Mouse (Mus musculus) urinary bladder, adult 2 months (tissue): ENCODE data around the gene Pxk. TPM values are rescaled to one million over a fixed set of nuclear protein-coding genes. Genes with fewer than 3 reads are reported as not detected.

ENCODE experiments used
- DNase-seq: peaks from one replicate; pipeline ENCODE4 v3.0.0; 2022; ENCODE audit warnings: low spot score
- polyA plus RNA-seq: library from polyadenylated mRNA; depleted of rRNA; stranded (reverse); fragments of >200 nt; gene quantifications from 2 replicates; pipeline ENCODE4 v1.2.3, GENCODE M21; 2012; rRNA removed

The Pxk gene
- polyA plus RNA-seq: 42.8 and 52.0 TPM in 2 replicates

DNA sequence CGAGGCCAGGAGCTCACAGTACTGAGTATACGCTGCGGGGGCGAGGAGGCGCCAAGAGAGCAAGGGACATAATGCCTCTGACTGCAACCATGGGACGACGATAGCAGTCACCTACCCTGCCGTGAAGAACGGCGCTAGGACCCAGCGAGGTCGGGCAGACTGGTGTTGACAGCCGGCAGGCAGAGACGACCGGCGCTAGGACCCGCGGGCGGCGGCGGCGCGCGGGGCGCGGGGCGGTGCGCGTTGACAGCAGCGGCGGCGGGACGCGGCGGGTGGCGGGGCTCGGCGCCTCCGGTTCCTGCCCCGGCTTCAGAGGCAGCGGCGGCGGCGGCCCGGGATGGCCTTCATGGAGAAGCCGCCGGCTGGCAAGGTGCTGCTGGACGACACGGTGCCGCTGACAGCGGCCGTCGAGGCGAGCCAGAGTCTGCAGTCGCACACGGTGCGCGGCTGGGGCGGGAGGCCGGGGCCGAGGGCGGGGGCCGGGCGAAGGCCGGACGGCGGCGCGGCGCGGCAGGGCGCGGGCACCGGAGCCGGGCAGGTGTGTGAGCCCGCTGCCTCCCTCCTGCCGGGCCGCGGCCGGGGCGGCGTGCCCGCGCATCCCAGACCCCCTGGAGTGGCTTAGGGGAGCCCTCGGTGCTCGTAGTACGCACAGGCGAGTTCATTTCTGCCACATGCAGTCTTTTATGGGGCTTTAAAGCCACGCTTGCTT is at the start of gene Pxk:
TSS of gene Pxk (plus strand) at position 234 of the 709 bp plus-strand sequence.
- peak; percentile 91 for DNase-seq

DNA sequence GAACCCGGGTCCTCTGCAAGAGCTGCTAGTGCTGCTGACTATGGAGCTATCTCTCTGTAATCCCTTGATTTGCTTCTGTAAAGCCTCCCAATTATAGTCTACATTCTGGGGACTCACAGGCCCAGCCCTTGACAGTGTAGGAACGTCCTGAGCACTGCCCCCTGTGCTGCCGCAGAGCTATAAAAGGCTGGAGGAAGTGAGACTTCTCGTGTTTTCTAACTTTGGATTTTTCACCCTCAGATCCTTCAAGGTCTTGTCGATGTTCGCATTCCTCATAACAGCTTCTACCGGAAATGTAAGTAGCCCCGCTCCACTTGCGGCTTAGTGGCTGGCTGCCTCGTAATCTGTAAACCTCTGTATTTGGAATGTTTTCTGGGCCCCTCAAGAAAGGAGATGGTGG is 48.7 kb upstream of the Pxk start:
- no peak for DNase-seq

DNA sequence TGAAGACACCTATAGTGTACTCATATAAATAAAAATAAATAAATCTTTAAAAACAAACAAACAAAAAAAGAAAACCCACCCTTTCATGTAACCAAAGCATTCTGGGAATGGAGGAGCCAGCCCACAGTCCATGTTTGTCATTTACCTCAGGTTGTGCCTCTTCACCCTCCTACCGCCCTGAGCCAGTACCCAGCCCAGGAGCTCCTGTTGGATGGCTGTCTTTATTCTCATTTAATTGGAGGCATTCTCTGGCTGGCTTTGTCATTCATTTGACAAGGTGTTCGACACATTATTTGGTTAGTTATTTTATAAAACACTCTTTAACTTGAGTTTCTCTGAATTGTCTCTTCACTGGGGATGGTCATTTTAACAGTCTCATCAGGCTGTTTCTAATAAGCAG is 46.1 kb upstream of the Pxk start:
- no peak for DNase-seq

- no peak for DNase-seq
Measured at GRCm38 (mm10) chr14:8052661-8053060, 45.4 kb upstream of the Pxk start.

DNA sequence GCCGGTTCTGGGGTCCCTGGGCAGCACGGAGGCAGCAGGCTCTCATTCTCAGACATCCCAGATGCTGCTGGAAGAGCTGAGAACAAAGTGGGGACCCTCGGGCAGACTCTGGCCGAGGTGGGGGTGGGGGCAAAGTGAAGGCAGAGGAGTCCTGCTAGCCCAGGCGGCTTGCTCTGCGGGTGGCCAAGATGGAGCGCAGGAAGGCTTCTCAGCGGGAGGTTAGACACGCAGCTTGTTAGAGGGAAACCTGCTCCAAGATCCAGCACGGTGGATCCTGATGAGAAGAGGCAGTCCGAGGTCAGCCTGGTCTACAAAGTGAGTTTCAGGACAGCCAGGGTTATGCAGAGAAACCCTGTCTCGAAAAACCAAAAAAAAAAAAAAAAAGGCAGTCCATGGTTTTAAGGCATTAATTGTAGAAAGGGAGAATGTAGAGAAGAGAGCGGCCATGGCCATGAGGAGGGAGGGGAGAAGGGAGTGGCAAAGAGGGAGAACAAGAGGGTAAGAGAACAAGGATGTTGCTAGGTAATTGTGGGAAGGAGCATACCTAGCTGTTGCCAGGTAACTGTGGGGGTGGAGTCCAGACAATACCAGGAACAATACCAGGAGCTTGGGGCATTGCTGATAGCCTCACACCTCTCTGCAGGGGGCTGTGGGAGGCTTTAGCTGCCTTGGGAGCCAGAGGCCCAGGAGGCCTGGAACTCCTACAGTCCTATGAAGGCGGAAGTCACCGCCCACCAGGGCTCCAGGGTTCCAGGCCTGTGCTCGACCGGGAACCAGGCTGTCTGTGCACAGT is 43.5 kb upstream of the Pxk start:
- no peak for DNase-seq

DNA sequence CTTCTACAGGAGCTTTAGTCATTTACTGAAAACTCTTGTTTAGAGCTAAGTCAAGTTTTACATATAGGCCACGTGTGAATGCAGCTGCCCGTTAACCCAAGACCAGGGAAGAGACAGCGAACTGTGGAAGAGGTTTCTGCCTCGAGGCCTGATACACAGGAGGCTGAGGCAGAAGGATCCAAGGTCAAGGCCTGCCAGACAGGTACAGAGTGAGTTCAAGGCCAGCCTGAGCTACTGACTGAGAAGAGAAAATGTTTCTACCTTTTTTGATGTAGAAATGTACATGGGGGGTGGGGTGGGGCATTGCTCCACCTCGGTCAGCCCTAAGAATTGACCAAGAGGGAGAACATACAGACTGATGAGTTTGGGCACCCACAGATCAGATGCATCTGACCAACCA is 41.9 kb upstream of the Pxk start:
- DNase-seq: no peak

GRCm38 (mm10) chr14:8059938-8060337 is 38.1 kb upstream of the Pxk start:
- no peak for DNase-seq

DNA sequence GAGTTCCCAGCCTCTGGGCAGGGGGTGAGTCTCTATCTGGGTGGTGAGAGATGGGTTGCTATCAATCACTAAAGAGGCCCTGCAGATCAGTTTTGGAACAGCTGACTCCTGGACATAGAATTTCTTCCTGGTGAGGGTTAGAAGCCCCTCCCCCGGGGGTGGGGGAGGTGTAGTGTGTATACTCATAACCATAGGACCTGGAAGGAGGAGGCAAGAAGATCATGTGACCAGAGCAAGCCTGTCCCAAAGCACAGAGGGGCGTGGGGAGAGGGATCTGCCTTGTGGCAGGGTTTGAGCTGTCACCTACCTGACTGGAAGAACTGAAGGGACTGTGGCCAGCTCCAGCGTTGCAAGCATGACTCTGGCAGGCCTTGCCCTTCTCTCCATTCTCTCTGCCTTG is 35.9 kb upstream of the Pxk start:
- no peak for DNase-seq

DNA sequence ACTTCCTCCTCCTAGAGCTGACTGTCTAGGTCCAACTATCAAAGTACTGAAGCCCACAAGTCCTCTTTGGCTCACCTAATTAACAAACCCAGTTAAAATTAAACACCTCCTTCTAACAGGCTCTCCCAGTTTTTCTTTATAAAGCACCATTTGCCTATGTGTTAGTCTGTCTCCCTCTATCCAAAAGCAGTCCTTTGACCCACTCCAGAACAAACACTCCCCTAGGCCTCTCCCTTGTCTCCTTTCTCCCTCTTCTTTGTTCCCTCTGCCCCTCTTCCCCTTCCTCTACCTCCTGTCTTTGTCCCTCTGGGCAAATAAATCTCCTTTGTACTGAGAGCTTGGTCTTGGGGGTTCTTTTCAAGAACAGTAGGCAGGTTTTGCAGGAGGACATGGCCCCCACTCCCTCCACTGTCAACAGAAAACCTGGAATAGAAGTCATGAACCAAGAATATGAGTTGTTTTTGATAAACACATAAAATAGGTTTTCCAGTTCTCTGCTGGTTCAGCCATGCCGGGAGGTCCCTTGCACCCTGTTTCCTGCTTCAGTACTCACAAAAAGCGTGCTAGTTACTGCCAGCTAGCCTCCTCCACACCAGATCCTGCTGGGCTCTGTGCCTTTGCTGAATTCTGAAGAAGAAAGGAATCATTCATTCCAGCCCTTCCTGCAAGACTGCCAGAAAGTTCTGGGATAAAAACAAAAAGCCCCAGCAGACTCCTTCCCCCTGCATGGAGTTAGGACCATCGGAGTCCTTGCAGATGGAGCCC is 35.3 kb upstream of the Pxk start:
- DNase-seq: no peak

DNA sequence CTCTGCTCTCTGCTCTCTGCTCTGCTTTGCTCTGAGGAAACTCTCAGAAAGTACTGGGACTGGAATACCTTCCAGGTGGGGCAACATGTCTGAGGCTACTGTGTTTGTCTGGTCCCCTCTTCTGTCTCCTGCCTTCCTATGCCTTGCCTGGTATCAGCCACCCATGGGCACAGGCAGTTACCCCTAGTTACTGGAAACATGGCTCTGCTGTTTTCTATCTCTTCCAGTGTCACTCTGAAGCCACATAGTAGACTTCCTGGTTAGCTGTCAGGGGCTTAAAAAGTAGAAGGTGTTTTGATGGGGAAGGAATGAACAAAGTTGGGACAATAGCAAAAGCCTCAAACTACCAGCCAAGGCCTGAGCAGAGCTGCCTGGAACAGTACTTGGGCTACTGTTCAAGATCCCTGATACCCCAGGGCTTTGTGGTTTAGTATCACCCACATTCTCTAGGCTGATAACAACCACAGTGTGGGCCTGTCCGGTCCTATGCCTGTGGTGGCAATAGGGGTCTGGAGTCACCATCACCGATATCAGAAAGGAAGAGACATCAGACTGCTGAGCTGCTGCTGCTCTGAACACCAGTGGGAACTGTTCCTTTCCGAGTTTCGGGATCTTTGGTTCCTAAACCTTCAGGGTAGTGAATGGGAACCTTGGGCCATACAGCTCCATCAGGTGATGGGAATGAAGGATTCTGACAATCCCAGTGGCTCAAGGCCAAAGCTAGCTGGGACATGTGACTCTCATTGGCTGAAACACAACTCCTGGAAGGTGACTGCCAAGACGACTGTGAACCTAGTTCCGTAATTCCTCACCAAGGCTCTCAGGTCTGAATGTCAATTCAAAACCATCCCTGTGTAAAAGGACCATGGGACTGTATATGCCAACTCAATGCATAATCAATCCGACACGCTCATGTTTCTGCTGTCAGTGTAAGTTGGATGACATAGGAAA is 33.9 kb upstream of the Pxk start:
- no peak for DNase-seq

DNA sequence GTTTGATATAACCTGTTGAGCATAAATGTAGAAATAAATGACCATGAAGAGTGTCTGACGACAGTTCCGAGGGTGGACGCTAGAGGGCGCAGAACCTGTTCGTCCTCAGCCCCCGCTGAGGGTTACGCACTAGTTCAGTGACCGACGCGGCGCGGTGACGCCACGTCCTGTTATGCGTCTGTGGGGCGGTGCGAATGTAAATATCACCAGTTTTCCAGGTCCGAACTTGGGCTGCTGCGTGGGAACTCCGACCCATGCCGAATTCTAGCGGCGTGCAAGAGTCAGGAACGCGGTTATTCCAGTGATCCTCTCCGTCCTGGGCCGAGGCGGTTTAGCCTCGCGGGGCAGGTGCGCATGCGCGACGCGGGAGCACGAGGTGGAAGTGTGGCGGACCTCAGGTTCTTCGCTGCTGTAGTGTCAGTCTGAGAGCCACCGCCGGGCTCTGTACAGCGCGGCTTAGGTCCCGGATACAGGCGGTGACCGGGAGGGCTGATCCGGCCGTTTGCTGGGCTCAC is 17.8 kb upstream of the Pxk start, which contains the start of gene Rpp14:
TSS of gene Rpp14 (plus strand) at position 203 of the 515 bp plus-strand sequence.
- DNase-seq: peak; percentile 93

DNA sequence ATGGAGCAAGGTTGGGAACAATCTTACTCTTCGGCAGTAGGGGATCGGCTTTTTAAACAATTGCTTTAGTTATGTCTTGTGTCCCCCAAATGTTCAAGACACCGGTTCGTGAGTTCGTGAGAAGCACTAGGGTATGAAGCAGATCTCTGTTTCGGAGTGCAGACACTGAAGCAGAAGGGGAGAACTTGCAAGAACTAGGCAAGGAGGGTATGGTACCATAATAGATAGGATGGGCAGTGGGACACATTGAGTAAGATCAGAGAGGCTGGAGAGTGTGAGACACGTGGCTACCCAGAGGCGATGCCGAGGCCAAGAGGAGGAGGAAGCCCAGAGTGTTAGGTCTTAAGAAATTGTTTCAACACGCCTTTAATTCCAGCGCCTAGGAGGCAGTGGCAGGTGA is 17.3 kb upstream of the Pxk start:
- DNase-seq: no peak

GRCm38 (mm10) chr14:8082949-8083348 is 15.1 kb upstream of the Pxk start:
- DNase-seq: no peak

DNA sequence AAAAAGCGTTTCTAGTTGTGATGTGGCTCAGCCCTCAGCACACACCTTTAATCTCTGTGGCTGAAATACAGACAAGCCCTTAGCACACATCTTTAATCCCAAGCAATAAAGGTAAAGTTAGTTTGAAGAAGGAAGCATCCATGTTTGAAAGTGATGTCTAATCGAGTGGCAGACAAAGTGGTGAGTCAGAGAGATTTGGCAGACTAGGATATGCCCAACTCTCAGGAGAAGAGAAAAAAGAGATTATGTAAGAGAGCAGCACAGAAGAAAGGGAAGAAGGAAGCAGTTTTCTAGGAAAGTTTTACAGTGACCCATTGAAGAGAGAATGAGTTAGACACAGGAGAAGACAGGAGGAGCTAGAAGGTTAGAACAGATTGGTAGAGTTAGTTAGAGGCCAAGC is 9.0 kb upstream of the Pxk start:
- DNase-seq: no peak

- no peak for DNase-seq
Measured at GRCm38 (mm10) chr14:8092573-8092972, 5.4 kb upstream of the Pxk start.

DNA sequence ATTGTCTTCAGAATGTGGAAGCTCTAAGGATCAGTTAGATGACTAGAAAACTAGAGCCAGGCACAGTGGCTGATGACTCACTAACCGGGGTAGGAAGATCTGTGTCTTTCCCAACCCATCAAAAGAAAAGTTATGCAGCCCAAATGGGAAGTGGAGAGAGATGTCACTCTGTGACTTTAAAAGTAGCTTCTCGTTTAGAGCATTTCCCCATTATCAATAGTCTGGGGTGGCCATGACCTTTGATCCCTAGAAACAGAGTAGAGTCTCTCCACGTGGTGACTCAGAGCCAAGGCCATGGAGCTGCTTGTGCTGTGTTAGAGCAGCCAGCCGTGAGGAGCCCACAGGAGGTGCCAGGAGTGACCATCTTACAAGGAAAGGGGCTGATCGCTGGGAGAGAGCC is 4.6 kb upstream of the Pxk start:
- DNase-seq: no peak

DNA sequence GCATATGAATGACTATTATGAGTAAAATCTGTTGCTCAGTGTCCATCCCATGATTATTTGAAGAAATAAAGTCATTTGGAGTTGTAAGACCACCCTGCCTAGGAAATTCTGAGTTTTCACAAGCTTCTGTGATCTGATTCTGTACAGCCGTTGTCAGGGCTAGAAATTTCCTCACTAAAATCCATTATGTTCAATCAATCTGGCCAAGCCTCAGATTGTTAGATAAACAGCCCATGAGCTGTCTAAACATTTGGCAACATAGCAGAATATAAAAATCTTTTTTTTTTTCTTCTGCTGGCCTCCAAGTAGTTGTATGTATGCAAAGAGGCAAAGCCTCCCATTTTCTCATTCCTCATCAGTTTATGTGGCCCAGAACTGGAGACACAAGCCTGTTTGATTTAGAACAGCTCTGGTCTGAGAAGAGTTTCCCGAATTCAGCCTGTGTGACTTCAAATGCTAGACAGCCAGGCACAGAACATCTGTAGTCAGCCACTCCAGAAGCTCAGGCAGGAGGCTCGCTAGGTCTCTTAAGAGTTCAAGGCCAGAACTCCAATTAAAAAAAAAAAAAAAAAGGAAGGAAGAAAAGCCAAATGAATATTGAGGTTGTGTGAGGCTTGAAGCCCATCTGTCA is 3.0 kb upstream of the Pxk start:
- no peak for DNase-seq

GRCm38 (mm10) chr14:8095562-8095950 is 2.5 kb upstream of the Pxk start:
- DNase-seq: no peak

- DNase-seq: no peak
Measured at GRCm38 (mm10) chr14:8098687-8098995, 630 bp downstream of the Pxk start.

DNA sequence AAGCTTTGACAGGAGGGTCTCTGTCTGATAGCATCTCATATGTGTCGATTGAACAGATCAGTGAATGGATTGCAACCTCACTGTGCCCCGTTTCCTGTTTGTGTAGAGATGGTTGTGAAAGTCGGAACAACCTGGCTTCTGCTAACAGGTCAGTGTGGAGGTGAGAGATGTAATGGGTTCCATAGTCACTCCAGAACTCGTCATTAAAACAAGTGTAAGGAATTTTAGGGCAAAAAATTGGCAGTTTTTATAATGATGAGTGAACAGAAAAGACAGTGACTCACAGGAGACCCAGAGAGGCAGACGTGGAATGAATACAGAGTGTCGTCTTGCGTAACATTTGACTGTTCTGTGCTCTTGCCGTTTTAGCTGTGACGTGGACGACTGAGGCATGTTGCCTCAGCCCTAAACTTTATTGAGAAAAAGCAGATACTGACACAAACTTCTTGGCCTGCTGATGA is 1.6 kb downstream of the Pxk start:
- no peak for DNase-seq

DNA sequence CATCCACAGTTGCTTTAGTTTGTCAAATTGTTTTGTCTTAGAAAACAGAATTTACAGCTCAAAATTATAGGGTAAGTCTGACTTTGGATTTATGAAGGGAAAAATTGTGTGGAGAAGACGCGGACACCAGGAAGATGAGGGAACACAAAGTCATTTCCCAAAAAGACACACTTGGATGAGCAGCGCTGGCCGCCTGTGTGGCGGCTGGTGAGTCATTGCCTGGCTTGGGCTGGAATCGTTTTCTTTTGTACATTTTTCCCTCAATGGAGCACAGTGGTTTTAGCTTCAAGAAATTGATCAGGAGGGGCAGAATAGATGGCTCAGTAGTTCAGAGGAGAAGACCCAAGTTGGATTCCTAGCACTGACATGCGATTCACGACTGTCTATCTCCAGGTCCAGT is 3.9 kb downstream of the Pxk start:
- DNase-seq: no peak
